Mouse (Mus musculus) cerebellum, adult 2 months (tissue): ENCODE results near the gene Srsf4.

Experiments used
- CTCF ChIP-seq: fragments of 200-500 bp; IDR thresholded peaks from 2 replicates; pipeline ENCODE4 v1.5.1; 2011; ENCODE audit warnings: low read depth, mild to moderate bottlenecking, control low read depth, low read length, moderate library complexity, borderline replicate concordance; ENCODE audit not compliant: insufficient read depth
- POLR2A ChIP-seq: fragments of 200-500 bp; IDR thresholded peaks from 2 replicates; pipeline ENCODE4 v1.6.1; 2011; ENCODE audit warnings: low read length, control low read depth, borderline replicate concordance; ENCODE audit not compliant: insufficient read depth

DNA sequence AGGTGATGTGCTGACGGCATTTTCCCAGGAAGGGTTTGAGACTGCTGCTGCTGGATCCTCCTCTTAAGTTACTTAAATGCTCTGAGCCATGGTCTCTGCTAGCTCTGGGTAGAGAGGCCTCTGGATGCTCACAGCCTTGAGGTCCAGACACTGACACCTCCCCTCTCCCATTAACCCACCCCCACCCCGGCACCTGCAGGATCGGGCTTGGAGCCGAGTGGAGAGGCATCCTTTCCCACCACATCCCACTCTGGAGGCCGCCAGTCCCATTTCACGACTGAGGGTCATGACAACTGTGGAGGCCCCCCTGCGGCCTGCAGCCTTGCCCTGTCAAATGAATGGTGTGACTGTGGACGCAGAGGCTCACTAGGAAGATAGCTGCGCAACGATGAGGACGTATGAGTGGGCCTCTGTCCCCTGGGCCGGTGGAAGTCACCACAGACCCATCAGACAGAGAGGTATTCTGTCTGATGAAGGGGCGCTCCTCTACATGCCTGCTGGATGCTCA, 42.5 kb downstream of the Srsf4 start:
- TF ChIP-seq CTCF: no peak
- TF ChIP-seq POLR2A: no peak
